Mouse (Mus musculus) hindbrain, embryonic 16.5 days (tissue): Measurements from ENCODE around the gene Oser1. TPM values are rescaled to one million over a fixed set of nuclear protein-coding genes. Genes with fewer than 3 reads are reported as not detected.

Experiments
- ATAC-seq: fragments of 200-750 bp; cut with Nextera tagmentation; 2 replicates; pipeline ENCODE4 v1.8.0; 2017; ENCODE audit warnings: moderate TSS enrichment, moderate library complexity
- H3K27ac ChIP-seq: fragments of 300-500 bp; sonication (generic); 2 replicates; pipeline ENCODE4 v1.5.1; 2014; ENCODE audit warnings: low read depth, mild to moderate bottlenecking, control low read depth, low read length, moderate library complexity
- H3K27me3 ChIP-seq: fragments of 300-500 bp; sonication (generic); replicated peaks from 2 replicates; pipeline ENCODE4 v1.6.1; 2014; ENCODE audit warnings: low read length; ENCODE audit not compliant: control insufficient read depth, insufficient read depth
- H3K36me3 ChIP-seq: fragments of 300-500 bp; sonication (generic); 2 replicates; pipeline ENCODE4 v1.6.1; 2014; ENCODE audit warnings: mild to moderate bottlenecking, low read length, moderate library complexity, mixed read lengths; ENCODE audit not compliant: control insufficient read depth, insufficient read depth
- H3K4me1 ChIP-seq: fragments of 300-500 bp; sonication (generic); 2 replicates; pipeline ENCODE4 v1.6.1; 2014; ENCODE audit warnings: low read depth, low read length; ENCODE audit not compliant: control insufficient read depth, insufficient read depth
- H3K4me2 ChIP-seq: fragments of 300-500 bp; sonication (generic); 2 replicates; pipeline ENCODE4 v1.6.1; 2014; ENCODE audit warnings: mild to moderate bottlenecking, low read length, control low read depth, moderate library complexity
- H3K4me3 ChIP-seq: fragments of 300-500 bp; sonication (generic); 2 replicates; pipeline ENCODE4 v1.5.1; 2014; ENCODE audit warnings: mild to moderate bottlenecking, low read length, control low read depth, moderate library complexity
- H3K9ac ChIP-seq: fragments of 300-500 bp; sonication (generic); 2 replicates; pipeline ENCODE4 v1.6.1; 2014; ENCODE audit warnings: low read depth, mild to moderate bottlenecking, control low read depth, low read length, moderate library complexity
- H3K9me3 ChIP-seq: fragments of 300-500 bp; sonication (generic); 2 replicates; pipeline ENCODE4 v1.6.1; 2014; ENCODE audit warnings: mild to moderate bottlenecking, low read length, moderate library complexity; ENCODE audit not compliant: control insufficient read depth
- WGBS: fragments of 180-500 bp; shearing (Covaris S2); extraction: QIAGEN DNeasy Blood & Tissue Kit; methylation state at CpG from one replicate; pipeline ENCODE4 v1.1.7; 2014; 5-methylcytosine and 5-hydroxymethylcytosine counted together
- polyA plus RNA-seq: library from polyadenylated mRNA; unstranded; fragments of >200 nt; fragmentation: Nextera tagmentation; extraction: Ambion mirVana; gene quantifications from 2 replicates; pipeline ENCODE4 v1.2.1, GENCODE M21; 2015

Gene Oser1
- polyA plus RNA-seq, 1 experiment from 2014 or later: 72.2 TPM

GRCm38 (mm10) chr2:163399222-163399621 is 25.3 kb downstream of the Oser1 start:
- H3K27me3 ChIP-seq: no peaks in the 10 kb centered on the region
- no peak overlapping the region for H3K27ac ChIP-seq
- 74% methylated on average over 8 of the region's 8 CpGs for WGBS
- no peak overlapping the region for H3K4me3 ChIP-seq
- H3K9ac ChIP-seq: no peak overlapping the region
- H3K4me1 ChIP-seq: no peaks in the 10 kb centered on the region
- H3K9me3 ChIP-seq: no peaks in the 10 kb centered on the region
- ATAC-seq: no peak
- H3K36me3 ChIP-seq: no peaks in the 10 kb centered on the region
- no peak overlapping the region for H3K4me2 ChIP-seq

DNA sequence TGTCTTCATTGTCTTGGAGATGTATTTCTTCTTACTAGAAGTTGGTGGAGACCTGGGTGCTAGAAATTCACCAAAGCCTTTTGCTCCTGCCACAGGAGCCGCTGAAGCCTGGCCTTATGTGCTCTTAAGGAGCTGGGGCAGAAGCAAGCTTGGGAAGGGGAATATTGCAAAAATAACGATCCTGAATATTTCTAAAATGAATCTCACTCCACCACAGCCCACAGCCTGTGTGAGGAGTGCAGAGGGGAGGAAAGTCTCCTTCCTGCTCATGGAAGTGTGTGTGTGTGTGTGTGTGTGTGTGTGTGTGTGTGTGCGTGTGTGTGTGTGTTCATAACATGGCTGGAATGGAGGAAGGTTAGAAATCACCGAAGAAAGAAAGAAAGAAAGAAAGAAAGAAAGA is 25.7 kb downstream of the Oser1 start:
- no peak for ATAC-seq
- H3K36me3 ChIP-seq: no peaks in the 10 kb centered on the region
- H3K27ac ChIP-seq: no peak overlapping the region
- H3K4me1 ChIP-seq: no peaks in the 10 kb centered on the region
- no peak overlapping the region for H3K4me2 ChIP-seq
- no peak overlapping the region for H3K4me3 ChIP-seq
- WGBS: 84% methylated on average over 4 of the region's 4 CpGs
- no peak overlapping the region for H3K9ac ChIP-seq
- H3K27me3 ChIP-seq: no peaks in the 10 kb centered on the region
- H3K9me3 ChIP-seq: no peaks in the 10 kb centered on the region

GRCm38 (mm10) chr2:163397905-163398304 is 26.6 kb downstream of the Oser1 start, which contains the start of gene Jph2:
Jph2 (minus strand) TSS chr2:163397993.
- Histone ChIP-seq H3K9me3 (no peaks in the 10 kb centered on the region), H3K27me3 (no peaks in the 10 kb centered on the region), H3K9ac (no peak within 1 kb of the TSS), H3K4me2 (no peak within 1 kb of the TSS), H3K36me3 (no peaks in the 10 kb centered on the region), H3K4me3 (no peak within 1 kb of the TSS), H3K27ac (no peak within 1 kb of the TSS), H3K4me1 (no peaks in the 10 kb centered on the region)
- no peak for ATAC-seq
- 15% methylated on average over 10 of the region's 10 CpGs for WGBS

- Histone ChIP-seq H3K36me3 (no peaks in the 10 kb centered on the region), H3K4me3 (no peak overlapping the region), H3K4me2 (no peak overlapping the region), H3K9me3 (no peaks in the 10 kb centered on the region), H3K9ac (no peak overlapping the region), H3K27me3 (no peaks in the 10 kb centered on the region), H3K4me1 (no peaks in the 10 kb centered on the region), H3K27ac (no peak overlapping the region)
- WGBS: 90% methylated on average over 19 of the region's 19 CpGs
- ATAC-seq: no peak
Observed at GRCm38 (mm10) chr2:163397071-163397470, 27.4 kb downstream of the Oser1 start.

GRCm38 (mm10) chr2:163394977-163395376 is 29.5 kb downstream of the Oser1 start:
- Histone ChIP-seq H3K27me3 (no peaks in the 10 kb centered on the region), H3K4me1 (no peaks in the 10 kb centered on the region), H3K9me3 (no peaks in the 10 kb centered on the region), H3K4me2 (no peak overlapping the region), H3K9ac (no peak overlapping the region), H3K4me3 (no peak overlapping the region), H3K36me3 (no peaks in the 10 kb centered on the region), H3K27ac (no peak overlapping the region)
- WGBS: 70% methylated on average over 6 of the region's 6 CpGs
- ATAC-seq: no peak

- H3K27ac ChIP-seq: no peak overlapping the region
- 84% methylated on average over 6 of the region's 6 CpGs for WGBS
Observed at GRCm38 (mm10) chr2:163393976-163394375, 30.5 kb downstream of the Oser1 start.

GRCm38 (mm10) chr2:163393241-163393640 is 31.3 kb downstream of the Oser1 start:
- H3K36me3 ChIP-seq: no peaks in the 10 kb centered on the region
- H3K4me1 ChIP-seq: no peaks in the 10 kb centered on the region
- 96% methylated on average over 10 of the region's 10 CpGs for WGBS
- no peaks in the 10 kb centered on the region for H3K27me3 ChIP-seq
- no peak for ATAC-seq
- H3K4me3 ChIP-seq: no peak overlapping the region
- no peak overlapping the region for H3K27ac ChIP-seq
- no peak overlapping the region for H3K9ac ChIP-seq
- H3K4me2 ChIP-seq: no peak overlapping the region
- peaks cover 6% of the 10 kb centered on the region; the same call in 1 of the 2 replicates for H3K9me3 ChIP-seq

More at GRCm38 (mm10) chr2:163393976-163394375, 30.5 kb downstream of the Oser1 start:
- ATAC-seq: no peak
- H3K36me3 ChIP-seq: no peaks in the 10 kb centered on the region
- H3K4me2 ChIP-seq: no peak overlapping the region
- H3K4me3 ChIP-seq: no peak overlapping the region
- H3K4me1 ChIP-seq: no peaks in the 10 kb centered on the region
- H3K9ac ChIP-seq: no peak overlapping the region
- no peaks in the 10 kb centered on the region for H3K27me3 ChIP-seq
- H3K9me3 ChIP-seq: peaks cover 6% of the 10 kb centered on the region; the same call in 1 of the 2 replicates

- 78% methylated on average over 6 of the region's 6 CpGs for WGBS
- no peak overlapping the region for H3K27ac ChIP-seq
- no peak overlapping the region for H3K4me3 ChIP-seq
- no peak overlapping the region for H3K4me2 ChIP-seq
- no peaks in the 10 kb centered on the region for H3K4me1 ChIP-seq
- peaks cover 8% of the 10 kb centered on the region; the same call in 1 of the 2 replicates for H3K9me3 ChIP-seq
- ATAC-seq: no peak
- no peak overlapping the region for H3K9ac ChIP-seq
- no peaks in the 10 kb centered on the region for H3K27me3 ChIP-seq
- H3K36me3 ChIP-seq: no peaks in the 10 kb centered on the region
Observed at GRCm38 (mm10) chr2:163392436-163392835, 32.1 kb downstream of the Oser1 start.

DNA sequence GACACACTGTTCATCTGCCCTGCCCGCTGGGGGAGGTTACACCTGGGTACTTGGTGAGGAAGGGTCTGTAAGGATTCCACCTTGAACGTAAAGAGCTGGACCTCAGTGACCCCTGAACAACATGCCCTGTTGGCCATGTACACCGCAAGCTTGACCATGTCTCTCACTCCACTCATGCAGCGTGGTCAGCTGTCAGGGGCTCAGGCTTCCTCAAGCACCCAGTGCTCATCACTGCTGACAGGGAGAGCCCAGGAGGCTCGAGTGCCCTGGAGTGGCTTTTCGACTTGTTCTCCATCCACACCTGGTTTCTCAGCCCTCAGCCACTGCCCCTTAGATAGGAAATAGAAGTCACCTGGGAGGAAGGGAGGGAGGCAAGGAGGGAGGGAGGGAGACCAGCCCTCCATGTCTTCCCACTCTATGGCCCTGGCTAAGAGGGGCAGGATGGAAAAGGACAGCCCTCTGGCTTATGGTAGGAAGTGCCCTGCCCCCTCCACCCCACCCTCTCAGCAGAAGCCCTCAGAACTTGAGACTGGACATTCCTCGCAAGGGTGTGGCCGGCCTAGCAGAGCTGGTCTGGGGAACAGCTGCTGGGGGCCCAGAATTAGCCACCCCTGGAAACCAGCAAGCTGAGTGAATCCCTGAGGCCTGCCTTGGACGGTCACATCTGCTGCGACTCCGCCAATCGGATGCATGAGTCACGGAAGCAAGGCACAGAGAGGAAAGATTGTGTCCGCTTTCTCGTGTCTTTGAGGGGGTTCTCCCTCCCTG is 37.9 kb downstream of the Oser1 start:
- no peak for ATAC-seq
- Histone ChIP-seq H3K4me1 (no peaks in the 10 kb centered on the region), H3K4me3 (no peak overlapping the region), H3K27me3 (no peaks in the 10 kb centered on the region), H3K9me3 (peaks cover 8% of the 10 kb centered on the region; the same call in 1 of the 2 replicates), H3K4me2 (no peak overlapping the region), H3K36me3 (no peaks in the 10 kb centered on the region), H3K27ac (no peak overlapping the region), H3K9ac (no peak overlapping the region)
- 84% methylated on average over 15 of the region's 15 CpGs for WGBS
